Mouse (Mus musculus) ES-Bruce4 (cell line): ENCODE results near the gene Exoc4. TPM values are rescaled to one million over a fixed set of nuclear protein-coding genes. Genes with fewer than 3 reads are reported as not detected.

Source experiments
- H3K27ac ChIP-seq: 2 replicates; pipeline ENCODE4 v1.5.1; 2012; ENCODE audit warnings: low read length, inconsistent platforms; ENCODE audit not compliant: insufficient read depth
- H3K27me3 ChIP-seq: 2 replicates; pipeline ENCODE4 v1.6.1; 2012; ENCODE audit warnings: mild to moderate bottlenecking, low read length, inconsistent platforms; ENCODE audit not compliant: control insufficient read depth, poor library complexity, insufficient read depth, severe bottlenecking
- H3K36me3 ChIP-seq: 2 replicates; pipeline ENCODE4 v1.6.1; 2012; ENCODE audit warnings: inconsistent platforms, mild to moderate bottlenecking, low read length, moderate library complexity; ENCODE audit not compliant: control insufficient read depth, poor library complexity, insufficient read depth, severe bottlenecking
- H3K4me1 ChIP-seq: one replicate; pipeline ENCODE4 v1.8.1; 2011; ENCODE audit warnings: low read length; ENCODE audit not compliant: control insufficient read depth, insufficient read depth
- H3K4me3 ChIP-seq: 2 replicates; pipeline ENCODE4 v1.5.1; 2011; ENCODE audit warnings: low read depth, mild to moderate bottlenecking, low read length
- H3K9ac ChIP-seq: 2 replicates; pipeline ENCODE4 v1.6.1; 2012; ENCODE audit warnings: low read depth, mild to moderate bottlenecking, inconsistent platforms; ENCODE audit not compliant: poor library complexity, severe bottlenecking
- H3K9me3 ChIP-seq: replicated peaks from 2 replicates; pipeline ENCODE4 v1.6.1; 2012; ENCODE audit warnings: mild to moderate bottlenecking, low read length, inconsistent platforms; ENCODE audit not compliant: control insufficient read depth, poor library complexity, insufficient read depth, severe bottlenecking
- CTCF ChIP-seq: IDR thresholded peaks from one replicate; pipeline ENCODE4 v1.8.1; 2011; ENCODE audit warnings: low read depth, low read length
- EP300 ChIP-seq: IDR thresholded peaks from 2 replicates; pipeline ENCODE4 v1.6.1; 2011; ENCODE audit warnings: low read depth, low read length; ENCODE audit not compliant: insufficient read depth
- POLR2A ChIP-seq: IDR thresholded peaks from one replicate; pipeline ENCODE4 v1.8.1; 2011; ENCODE audit warnings: low read length; ENCODE audit not compliant: insufficient read depth
- polyA plus RNA-seq: library from polyadenylated mRNA; stranded (reverse); fragments of >200 nt; gene quantifications from 2 replicates; pipeline ENCODE4 v1.2.4, GENCODE M21; 2011; ENCODE audit warnings: low read depth; ENCODE audit not compliant: missing spikeins, insufficient read depth, insufficient read length

The Exoc4 gene
- polyA plus RNA-seq, 1 experiment: 158 TPM

DNA sequence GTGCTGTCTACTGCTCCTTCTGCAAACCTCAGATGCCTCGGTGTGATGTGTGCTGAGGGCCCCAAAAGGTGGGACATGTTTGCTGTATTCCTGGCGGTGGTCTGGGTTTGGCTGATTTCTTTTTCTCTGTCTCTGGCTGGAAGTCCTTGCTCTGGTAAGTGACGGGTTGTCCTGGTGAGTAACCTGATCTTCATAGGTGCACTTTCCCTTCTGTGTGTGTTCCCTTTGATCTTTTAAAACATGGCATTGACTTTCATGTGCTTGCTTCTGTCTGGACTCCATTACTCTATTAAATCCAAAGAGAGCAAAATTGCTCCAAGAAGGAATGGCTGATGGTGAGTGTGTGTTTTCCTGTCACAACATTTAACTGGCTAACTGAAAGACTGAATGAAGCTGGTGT, 12.7 kb downstream of the Exoc4 start:
- peaks cover 1% of the 10 kb centered on the region for H3K4me1 ChIP-seq
- H3K9ac ChIP-seq: no peak overlapping the region
- H3K27me3 ChIP-seq: no peaks in the 10 kb centered on the region
- no peak overlapping the region for H3K4me3 ChIP-seq
- TF ChIP-seq EP300 (no peak), POLR2A (no peak), CTCF (no peak)
- peaks cover 41% of the 10 kb centered on the region for H3K36me3 ChIP-seq
- no peaks in the 10 kb centered on the region for H3K9me3 ChIP-seq
- no peak overlapping the region for H3K27ac ChIP-seq

DNA sequence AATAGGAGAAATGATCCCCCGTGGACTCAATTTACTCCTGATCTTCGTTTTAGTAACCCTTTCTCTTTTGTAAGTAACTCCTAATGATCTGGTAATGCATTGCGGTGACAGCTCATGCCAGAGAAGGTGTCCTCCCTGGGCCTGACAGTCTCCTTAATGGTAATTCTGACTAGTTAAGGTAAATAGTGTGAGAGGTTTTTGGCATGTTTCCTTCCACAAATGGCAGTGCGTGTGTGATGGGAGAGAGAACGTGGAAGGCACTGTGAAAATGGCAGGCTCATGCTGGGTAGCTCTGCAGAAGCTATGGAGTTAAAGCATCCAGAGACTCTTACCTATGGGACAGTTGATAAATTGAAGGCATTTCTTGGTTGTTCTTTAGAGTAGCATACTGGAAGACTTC, 15.1 kb downstream of the Exoc4 start:
- no peak overlapping the region for H3K4me3 ChIP-seq
- H3K27me3 ChIP-seq: no peaks in the 10 kb centered on the region
- H3K4me1 ChIP-seq: peaks cover 1% of the 10 kb centered on the region
- no peaks in the 10 kb centered on the region for H3K9me3 ChIP-seq
- H3K27ac ChIP-seq: no peak overlapping the region
- H3K36me3 ChIP-seq: peaks cover 49% of the 10 kb centered on the region
- no peak overlapping the region for H3K9ac ChIP-seq
- TF ChIP-seq EP300: no peak
- TF ChIP-seq CTCF: no peak
- TF ChIP-seq POLR2A: no peak

DNA sequence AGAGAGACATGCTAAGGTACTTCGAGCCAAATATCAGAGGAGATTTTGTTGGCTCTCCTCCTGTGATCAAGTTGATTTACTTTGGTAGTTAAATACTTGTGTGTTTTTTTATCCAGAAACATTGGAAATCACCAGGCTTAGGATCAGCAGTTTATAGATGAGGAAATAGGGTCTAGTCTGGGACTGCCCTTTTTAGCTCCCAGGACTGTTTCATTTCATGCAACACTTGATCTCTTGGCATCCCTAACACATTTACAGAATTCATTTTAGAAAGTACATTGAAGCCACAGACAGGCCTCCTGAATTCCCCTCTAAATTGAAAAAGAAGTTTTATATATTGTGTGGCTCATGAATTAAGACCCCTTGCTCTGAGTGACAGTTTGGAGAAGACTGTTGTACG, 15.5 kb downstream of the Exoc4 start:
- Histone ChIP-seq H3K9ac (no peak overlapping the region), H3K36me3 (peaks cover 50% of the 10 kb centered on the region), H3K9me3 (no peaks in the 10 kb centered on the region), H3K4me3 (no peak overlapping the region), H3K27ac (no peak overlapping the region), H3K27me3 (no peaks in the 10 kb centered on the region), H3K4me1 (peaks cover 1% of the 10 kb centered on the region)
- no peak for TF ChIP-seq CTCF
- TF ChIP-seq POLR2A: no peak
- no peak for TF ChIP-seq EP300

DNA sequence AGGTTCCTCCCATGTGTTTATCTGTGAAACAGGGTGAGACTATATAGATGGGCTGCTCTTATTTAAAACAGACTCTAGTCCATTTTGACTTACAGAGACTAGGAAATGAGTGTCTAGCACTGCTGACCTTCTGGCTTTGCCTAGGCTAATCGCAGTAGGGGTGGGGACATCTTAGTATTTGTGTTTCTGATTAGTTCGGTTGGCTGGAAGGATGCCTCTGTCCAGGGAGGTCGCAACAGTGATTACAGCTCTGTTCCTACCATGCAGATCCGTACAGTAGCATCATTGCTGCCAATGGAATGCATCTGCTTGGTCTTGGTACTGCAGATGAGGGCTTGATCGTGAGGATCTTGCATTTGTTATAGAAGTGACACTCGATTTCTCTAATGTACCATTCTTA, 18.7 kb downstream of the Exoc4 start:
- Histone ChIP-seq H3K9me3 (no peaks in the 10 kb centered on the region; the same call in 1 of the 2 replicates), H3K27me3 (no peaks in the 10 kb centered on the region), H3K27ac (no peak overlapping the region), H3K4me1 (peaks cover 1% of the 10 kb centered on the region), H3K4me3 (no peak overlapping the region), H3K36me3 (peaks cover 44% of the 10 kb centered on the region), H3K9ac (no peak overlapping the region)
- 0 out of 2 replicates have a peak, but pooled peaks have one; percentile 37 for TF ChIP-seq EP300
- no peak for TF ChIP-seq CTCF
- TF ChIP-seq POLR2A: no peak

DNA sequence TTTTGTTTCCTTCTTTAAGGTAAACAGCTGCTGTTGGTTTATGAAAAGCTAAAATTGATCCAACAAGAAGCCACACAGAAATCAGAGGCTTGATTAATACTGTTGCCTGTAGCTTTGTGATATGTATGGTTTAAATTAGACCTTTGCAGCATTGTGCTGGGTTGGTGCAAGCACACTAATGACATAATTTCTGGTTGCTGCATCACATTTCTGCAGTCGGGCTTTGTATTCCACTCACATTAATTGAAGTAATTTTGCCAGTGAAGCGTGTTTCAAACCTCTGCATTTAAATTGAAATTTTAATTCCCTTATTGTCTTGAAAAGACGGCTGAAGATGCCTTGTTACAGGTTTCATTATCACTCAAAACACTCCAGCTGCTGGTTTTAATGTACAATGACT, 34.6 kb downstream of the Exoc4 start:
- Histone ChIP-seq H3K9me3 (no peaks in the 10 kb centered on the region), H3K36me3 (peaks cover 2% of the 10 kb centered on the region; the same call in 1 of the 2 replicates), H3K27ac (no peak overlapping the region), H3K27me3 (no peaks in the 10 kb centered on the region), H3K9ac (no peak overlapping the region), H3K4me3 (no peak overlapping the region), H3K4me1 (no peaks in the 10 kb centered on the region)
- TF ChIP-seq POLR2A (no peak), EP300 (no peak)

DNA sequence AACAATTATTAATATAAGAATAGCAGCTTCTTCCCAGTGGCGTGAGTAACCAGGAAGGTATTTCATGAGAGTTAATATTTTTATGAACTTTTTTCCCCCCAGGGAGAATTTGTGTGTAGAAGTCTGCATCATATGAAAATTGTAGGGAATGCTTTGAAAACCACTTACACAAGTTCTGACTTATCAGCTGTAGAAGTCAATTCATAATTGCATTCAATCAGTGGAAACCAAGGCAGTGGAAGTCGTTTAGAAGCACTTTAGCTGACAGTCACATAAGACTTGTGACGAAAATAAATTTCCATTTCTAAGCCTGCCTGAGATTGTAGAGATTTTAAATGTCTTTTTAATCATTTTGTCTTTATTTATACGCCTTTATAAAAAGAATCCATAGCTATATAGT, 35.1 kb downstream of the Exoc4 start:
- no peaks in the 10 kb centered on the region for H3K9me3 ChIP-seq

More for the DNA sequence above, 35.1 kb downstream of the Exoc4 start:
- no peaks in the 10 kb centered on the region for H3K4me1 ChIP-seq
- no peak overlapping the region for H3K9ac ChIP-seq
- H3K27me3 ChIP-seq: no peaks in the 10 kb centered on the region
- no peak overlapping the region for H3K4me3 ChIP-seq
- peaks cover 2% of the 10 kb centered on the region; the same call in 1 of the 2 replicates for H3K36me3 ChIP-seq
- H3K27ac ChIP-seq: no peak overlapping the region
- TF ChIP-seq POLR2A (no peak), CTCF (no peak), EP300 (no peak)
